ENCODE assay signal across 15 mouse cellular contexts in the genomic region with DNA sequence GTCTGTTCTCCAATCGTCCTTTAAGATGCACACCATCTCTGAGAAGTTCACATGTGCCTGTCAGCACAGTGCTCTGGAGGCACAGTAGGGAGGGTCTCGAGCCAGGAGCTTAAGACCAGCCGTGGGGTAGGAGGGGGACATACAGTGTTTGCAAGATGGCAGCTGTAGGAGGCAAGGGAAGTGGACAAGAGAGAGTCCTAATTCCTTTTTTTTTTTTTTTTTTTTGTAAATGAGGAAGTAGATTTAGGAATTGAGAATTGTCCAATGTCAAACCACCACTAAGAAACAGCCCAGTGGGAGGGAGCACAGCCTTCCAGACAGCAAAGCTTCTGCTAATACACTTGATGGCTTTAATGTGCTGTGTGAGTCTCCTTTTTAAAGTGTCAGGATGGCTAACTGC. TPM values are rescaled to one million over a fixed set of nuclear protein-coding genes. Genes with fewer than 3 reads are reported as not detected.
DNase-seq lines count a peak whose midpoint lies in the region; ATAC-seq lines count a peak whose summit lies in the region.
"Had no signal": no experiment of that assay in that cellular context is flagged by ENCODE, and none has a peak within 500 bp of the region (broad histone marks: within the 10 kb centered on the region; RNA-seq: fewer than 3 reads in every experiment).

No protein-coding gene starts in this region.

- peak overlapping the region; percentile 31; the same call in 1 of the 2 replicates for H3K27ac ChIP-seq in heart, embryonic 10.5 days
- H3K27ac ChIP-seq in heart, embryonic 12.5 days (ENCODE audit: poor library complexity, severe bottlenecking), result no peak overlapping the region
- no peak overlapping the region for H3K27ac ChIP-seq in midbrain, embryonic 11.5 days (ENCODE audit: low read depth, low read length)
- no peak overlapping the region for H3K27ac ChIP-seq in midbrain, embryonic 16.5 days (ENCODE audit: low read length)
- peak overlapping the region; percentile 84 for H3K27ac ChIP-seq in brown adipose tissue, adult 24 weeks (replicated peaks; ENCODE audit: low read depth, low read length)
- H3K27ac ChIP-seq: embryonic facial prominence, embryonic 12.5 days; forebrain, embryonic 15.5 days; hindbrain, embryonic 14.5 days; intestine, embryonic 15.5 days; liver, embryonic 14.5 days; neural tube, embryonic 13.5 days had no signal

- no peak for ATAC-seq in heart, embryonic 12.5 days (ENCODE audit: insufficient number of reproducible peaks, low FRiP score)
- ATAC-seq in midbrain, embryonic 11.5 days (ENCODE audit: low FRiP score), result no peak
- ATAC-seq in midbrain, embryonic 16.5 days, result no peak
- ATAC-seq: forebrain, embryonic 15.5 days; intestine, embryonic 15.5 days had no signal

- 0 out of 2 replicates have a peak, but pooled peaks cover 3% of the 10 kb centered on the region for H3K27me3 ChIP-seq in heart, embryonic 10.5 days (ENCODE audit: insufficient read depth, poor library complexity, severe bottlenecking)
- 0 out of 2 replicates have a peak, but pooled peaks cover 6% of the 10 kb centered on the region for H3K27me3 ChIP-seq in heart, embryonic 12.5 days (replicated peaks)
- 0 out of 2 replicates have a peak, but pooled peaks cover 2% of the 10 kb centered on the region for H3K27me3 ChIP-seq in midbrain, embryonic 11.5 days (ENCODE audit: control insufficient read depth, insufficient read depth, low read length)
- peaks cover 4% of the 10 kb centered on the region; the same call in 1 of the 2 replicates for H3K27me3 ChIP-seq in midbrain, embryonic 16.5 days (ENCODE audit: control insufficient read depth, insufficient read depth, low read depth, low read length)
- H3K27me3 ChIP-seq in splenic B cell, adult 2 months (ENCODE audit: control insufficient read depth, insufficient read depth, low read length, poor library complexity, severe bottlenecking), result no peaks in the 10 kb centered on the region
- H3K27me3 ChIP-seq: embryonic facial prominence, embryonic 12.5 days; forebrain, embryonic 15.5 days; neural tube, embryonic 13.5 days had no signal

- no peak overlapping the region for H3K4me2 ChIP-seq in heart, embryonic 12.5 days
- H3K4me2 ChIP-seq in midbrain, embryonic 11.5 days, result no peak overlapping the region
- no peak overlapping the region for H3K4me2 ChIP-seq in midbrain, embryonic 16.5 days (ENCODE audit: low read length)
- H3K4me2 ChIP-seq: embryonic facial prominence, embryonic 12.5 days; forebrain, embryonic 15.5 days; hindbrain, embryonic 14.5 days; intestine, embryonic 15.5 days; neural tube, embryonic 13.5 days had no signal

- 53% methylated on average over 3 of the region's 3 CpGs for WGBS in heart, embryonic 10.5 days
- 58% methylated on average over 3 of the region's 3 CpGs for WGBS in heart, embryonic 12.5 days
- 64% methylated on average over 3 of the region's 3 CpGs for WGBS in midbrain, embryonic 11.5 days
- 58% methylated on average over 3 of the region's 3 CpGs for WGBS in midbrain, embryonic 16.5 days

- no peaks in the 10 kb centered on the region for H3K9me3 ChIP-seq in heart, embryonic 10.5 days
- no peaks in the 10 kb centered on the region for H3K9me3 ChIP-seq in heart, embryonic 12.5 days (replicated peaks)
- no peaks in the 10 kb centered on the region for H3K9me3 ChIP-seq in midbrain, embryonic 11.5 days (ENCODE audit: control insufficient read depth, low read length)
- H3K9me3 ChIP-seq in midbrain, embryonic 16.5 days (replicated peaks; ENCODE audit: control insufficient read depth, low read length, poor library complexity, severe bottlenecking), result no peaks in the 10 kb centered on the region
- H3K9me3 ChIP-seq: embryonic facial prominence, embryonic 12.5 days; forebrain, embryonic 15.5 days; intestine, embryonic 15.5 days; neural tube, embryonic 13.5 days had no signal

- H3K36me3 ChIP-seq in heart, embryonic 10.5 days, result no peaks in the 10 kb centered on the region
- H3K36me3 ChIP-seq in heart, embryonic 12.5 days, result no peaks in the 10 kb centered on the region
- no peaks in the 10 kb centered on the region for H3K36me3 ChIP-seq in midbrain, embryonic 11.5 days (ENCODE audit: control insufficient read depth, insufficient read depth, low read length)
- no peaks in the 10 kb centered on the region for H3K36me3 ChIP-seq in midbrain, embryonic 16.5 days (ENCODE audit: control insufficient read depth, insufficient read depth, low read length)
- no peaks in the 10 kb centered on the region for H3K36me3 ChIP-seq in splenic B cell, adult 2 months (ENCODE audit: control insufficient read depth, insufficient read depth, low read length, poor library complexity, severe bottlenecking)
- H3K36me3 ChIP-seq: embryonic facial prominence, embryonic 12.5 days; forebrain, embryonic 15.5 days; intestine, embryonic 15.5 days; neural tube, embryonic 13.5 days had no signal

- peaks cover 14% of the 10 kb centered on the region for H3K4me1 ChIP-seq in heart, embryonic 10.5 days
- H3K4me1 ChIP-seq in heart, embryonic 12.5 days (replicated peaks), result peaks cover 9% of the 10 kb centered on the region
- peaks cover 7% of the 10 kb centered on the region for H3K4me1 ChIP-seq in midbrain, embryonic 11.5 days (ENCODE audit: control insufficient read depth, insufficient read depth, low read length)
- H3K4me1 ChIP-seq in midbrain, embryonic 16.5 days (ENCODE audit: control insufficient read depth, insufficient read depth, low read length), result peaks cover 3% of the 10 kb centered on the region
- H3K4me1 ChIP-seq in brown adipose tissue, adult 24 weeks (ENCODE audit: control insufficient read depth, insufficient read depth, insufficient read length, low read length), result no peaks in the 10 kb centered on the region
- H3K4me1 ChIP-seq: intestine, embryonic 15.5 days had no signal

- H3K4me3 ChIP-seq in heart, embryonic 10.5 days, result no peak overlapping the region
- no peak overlapping the region for H3K4me3 ChIP-seq in heart, embryonic 12.5 days
- H3K4me3 ChIP-seq in midbrain, embryonic 11.5 days (ENCODE audit: low read depth, low read length), result no peak overlapping the region
- no peak overlapping the region for H3K4me3 ChIP-seq in midbrain, embryonic 16.5 days (ENCODE audit: low read depth, low read length)
- H3K4me3 ChIP-seq in brown adipose tissue, adult 24 weeks (ENCODE audit: insufficient read depth, low read depth, low read length), result no peak overlapping the region
- H3K4me3 ChIP-seq: embryonic facial prominence, embryonic 12.5 days; forebrain, embryonic 15.5 days; intestine, embryonic 15.5 days; neural tube, embryonic 13.5 days had no signal

- DNase-seq in heart, embryonic 10.5 days (ENCODE audit: low spot score), result no peak
- peak; percentile 75 for DNase-seq in midbrain, embryonic 11.5 days (ENCODE audit: low spot score, missing footprints)
- peak; percentile 51 for DNase-seq in splenic B cell, adult 2 months (ENCODE audit: low read depth, low spot score)
- DNase-seq in cerebellum, adult 9-11 months, result no peak
- no peak for DNase-seq in lung, postnatal 14 days
- DNase-seq: cerebellum, postnatal 25 days had no signal

- H3K9ac ChIP-seq in heart, embryonic 12.5 days, result no peak overlapping the region
- no peak overlapping the region for H3K9ac ChIP-seq in midbrain, embryonic 11.5 days (ENCODE audit: low read length)
- H3K9ac ChIP-seq in midbrain, embryonic 16.5 days (ENCODE audit: low read depth, low read length), result no peak overlapping the region
- H3K9ac ChIP-seq: embryonic facial prominence, embryonic 12.5 days; forebrain, embryonic 15.5 days; hindbrain, embryonic 14.5 days; intestine, embryonic 15.5 days; liver, embryonic 14.5 days; neural tube, embryonic 13.5 days had no signal

RNA-seq across cellular contexts. Expression of a gene that starts 18.7 kb away (rescaled TPM):
- 75.1 and 88.2 TPM in 2 replicates for polyA plus RNA-seq in heart, embryonic 10.5 days (2016; fragmentation: Nextera tagmentation; extraction: Ambion mirVana)
- polyA plus RNA-seq in heart, embryonic 12.5 days (2016; fragmentation: Nextera tagmentation; extraction: Ambion mirVana), result 76.1 and 80.8 TPM in 2 replicates
- 62.9 and 70.7 TPM in 2 replicates for polyA plus RNA-seq in midbrain, embryonic 11.5 days (2014; fragmentation: Nextera tagmentation; extraction: Ambion mirVana)
- polyA plus RNA-seq in midbrain, embryonic 16.5 days (2015; fragmentation: Nextera tagmentation; extraction: Ambion mirVana), result 46.1 and 54.6 TPM in 2 replicates
- 8.8 and 13.9 TPM in 2 replicates for polyA plus RNA-seq in brown adipose tissue, adult 24 weeks (2012; ENCODE audit: insufficient read depth, insufficient read length, missing spikeins)

RNA-seq across cellular contexts. Expression of a gene that starts 48.0 kb away (rescaled TPM):
- polyA plus RNA-seq in heart, embryonic 10.5 days (2016; fragmentation: Nextera tagmentation; extraction: Ambion mirVana), result 209 and 212 TPM in 2 replicates
- polyA plus RNA-seq in heart, embryonic 12.5 days (2016; fragmentation: Nextera tagmentation; extraction: Ambion mirVana), result 222 and 229 TPM in 2 replicates
- polyA plus RNA-seq in midbrain, embryonic 11.5 days (2014; fragmentation: Nextera tagmentation; extraction: Ambion mirVana), result 149 and 151 TPM in 2 replicates
- 110 and 131 TPM in 2 replicates for polyA plus RNA-seq in midbrain, embryonic 16.5 days (2015; fragmentation: Nextera tagmentation; extraction: Ambion mirVana)
- 78.5 and 88.8 TPM in 2 replicates for polyA plus RNA-seq in brown adipose tissue, adult 24 weeks (2012; ENCODE audit: insufficient read depth, insufficient read length, missing spikeins)

Comparison
In these comparisons a context has a peak if more than half of its experiments do, and no peak if none do; other contexts are left out.
1. H3K27ac ChIP-seq: peak in heart, embryonic 10.5 days (single experiment) and brown adipose tissue, adult 24 weeks (single experiment); none in heart, embryonic 12.5 days (single experiment), midbrain, embryonic 11.5 days (single experiment) and midbrain, embryonic 16.5 days (single experiment).
2. DNase-seq: peak in midbrain, embryonic 11.5 days (single experiment) and splenic B cell, adult 2 months (single experiment); none in heart, embryonic 10.5 days (single experiment), cerebellum, adult 9-11 months (single experiment) and lung, postnatal 14 days (single experiment).